Mouse (Mus musculus): Measurements from ENCODE around the gene Rbck1.

DNA sequence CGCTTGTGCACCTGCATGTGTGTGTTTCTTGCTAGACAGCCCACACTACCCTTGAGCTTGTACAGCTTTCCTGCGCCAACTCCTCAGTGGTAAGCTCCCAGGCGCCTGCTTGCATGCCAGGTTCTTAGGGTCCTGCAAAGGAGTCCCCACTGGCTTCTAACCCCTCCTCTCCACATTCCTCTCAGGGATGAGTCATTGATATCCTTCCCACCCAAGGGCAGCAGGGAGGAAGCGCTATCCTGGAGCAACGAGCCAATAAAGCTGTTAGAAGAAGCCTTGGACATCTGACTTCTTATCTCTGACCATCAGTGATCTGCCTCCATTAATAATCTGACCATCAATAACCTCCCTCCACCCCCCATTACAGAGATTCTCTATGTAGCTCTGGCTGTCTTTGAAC is 35.5 kb upstream of the Rbck1 start:
- TF ChIP-seq CTCF (IDR thresholded peaks at IDR 0.05; ENCODE audit: extremely low read depth, insufficient read length, insufficient replicate concordance, low read depth, low read length) = no peak
- TF ChIP-seq POLR2A (IDR thresholded peaks at IDR 0.05; ENCODE audit: low read depth, low read length) = no peak
